Mouse (Mus musculus): ENCODE data around the gene Otx2. TPM values are rescaled to one million over a fixed set of nuclear protein-coding genes. Genes with fewer than 3 reads are reported as not detected.

Gene Otx2
- polyA plus RNA-seq, 1 experiment = not detected

DNA sequence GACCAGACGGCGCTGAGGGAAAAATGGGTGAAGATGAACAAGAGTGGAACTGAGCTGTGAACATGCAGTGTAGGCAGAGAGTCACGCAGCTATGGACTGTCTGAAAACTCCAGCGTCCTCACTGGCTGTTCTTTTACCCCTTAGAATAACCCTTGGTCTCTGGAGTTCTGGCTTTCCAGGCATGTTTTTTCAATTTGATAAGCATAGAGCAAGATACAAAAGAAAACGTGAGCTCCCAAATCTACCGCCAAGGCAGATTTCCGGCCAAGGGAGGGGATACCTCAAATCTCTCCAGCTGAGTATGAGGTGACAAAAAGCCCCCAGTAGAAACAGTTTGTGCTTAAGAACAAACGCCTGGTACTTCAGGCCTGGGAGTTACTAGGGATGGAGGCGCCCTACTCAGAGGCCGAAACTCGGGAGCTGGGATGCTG is 5.6 kb downstream of the Otx2 start:
- Histone ChIP-seq H3K27ac (ENCODE audit: insufficient read depth, low read depth, low read length) (no peak overlapping the region), H3K4me1 (ENCODE audit: control insufficient read depth, insufficient read depth, low read length) (peaks cover 9% of the 10 kb centered on the region), H3K36me3 (ENCODE audit: control insufficient read depth, insufficient read depth, low read length) (no peaks in the 10 kb centered on the region), H3K27me3 (replicated peaks; ENCODE audit: control insufficient read depth, insufficient read depth, low read length) (peaks cover 27% of the 10 kb centered on the region), H3K4me3 (ENCODE audit: insufficient read depth, low read depth, low read length) (no peak overlapping the region)
- no peak for TF ChIP-seq POLR2A (IDR thresholded peaks at IDR 0.05; ENCODE audit: low read depth, low read length)
- no peak for TF ChIP-seq CTCF (conservative IDR thresholded peaks at IDR 0.05; ENCODE audit: insufficient read depth, insufficient read length, low read depth, low read length)
- WGBS = 11% methylated on average over 11 of the region's 11 CpGs
- DNase-seq = no peak

DNA sequence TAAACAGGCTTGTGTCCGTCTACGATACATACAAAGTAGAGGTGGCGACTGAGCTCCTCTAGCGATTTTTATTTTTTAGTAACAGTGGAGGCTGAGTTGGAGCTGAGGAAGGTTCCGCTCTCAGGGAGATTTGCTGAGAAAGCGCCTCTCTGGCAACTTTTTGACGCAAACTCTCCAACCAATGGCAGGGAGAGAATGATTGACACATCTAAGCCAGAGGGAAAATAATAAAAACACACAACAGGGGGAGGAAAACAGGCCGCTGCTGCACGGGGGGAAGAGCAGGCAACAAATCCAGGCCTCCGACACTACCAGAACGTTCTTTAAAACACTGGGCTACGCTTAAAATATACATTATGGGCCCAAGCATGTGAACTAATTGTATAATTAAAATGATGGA is 6.2 kb downstream of the Otx2 start:
- no peaks in the 10 kb centered on the region for H3K36me3 ChIP-seq (ENCODE audit: control insufficient read depth, insufficient read depth, low read length)
- WGBS = 14% methylated on average over 12 of the region's 12 CpGs
- H3K4me1 ChIP-seq (ENCODE audit: control insufficient read depth, insufficient read depth, low read length) = peaks cover 9% of the 10 kb centered on the region
- H3K27ac ChIP-seq (ENCODE audit: insufficient read depth, low read depth, low read length) = no peak overlapping the region
- peaks cover 29% of the 10 kb centered on the region for H3K27me3 ChIP-seq (replicated peaks; ENCODE audit: control insufficient read depth, insufficient read depth, low read length)
- DNase-seq = no peak
- no peak overlapping the region for H3K4me3 ChIP-seq (ENCODE audit: insufficient read depth, low read depth, low read length)
- no peak for TF ChIP-seq CTCF (conservative IDR thresholded peaks at IDR 0.05; ENCODE audit: insufficient read depth, insufficient read length, low read depth, low read length)
- no peak for TF ChIP-seq POLR2A (IDR thresholded peaks at IDR 0.05; ENCODE audit: low read depth, low read length)

DNA sequence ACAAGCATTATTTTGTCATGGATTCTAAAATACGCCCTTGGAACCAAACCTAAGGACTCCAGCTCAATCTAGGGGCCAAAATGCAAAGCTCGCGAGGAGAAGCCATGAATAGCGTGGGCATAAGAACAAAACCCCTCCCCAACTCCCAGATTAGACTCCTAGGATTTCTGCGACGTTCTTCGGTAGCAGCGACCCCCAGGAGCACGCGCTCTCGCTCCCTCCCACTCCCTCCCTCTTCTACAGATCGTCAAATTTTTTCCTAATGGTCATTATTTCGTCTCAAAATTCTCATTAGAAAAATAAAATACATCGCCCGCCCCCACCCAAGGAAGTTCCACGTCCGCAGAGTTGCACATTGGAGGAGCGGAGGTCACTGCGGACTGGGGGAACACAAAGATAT is 6.8 kb downstream of the Otx2 start:
- H3K27me3 ChIP-seq (replicated peaks; ENCODE audit: control insufficient read depth, insufficient read depth, low read length) = peaks cover 33% of the 10 kb centered on the region
- no peak overlapping the region for H3K27ac ChIP-seq (ENCODE audit: insufficient read depth, low read depth, low read length)
- peaks cover 9% of the 10 kb centered on the region for H3K4me1 ChIP-seq (ENCODE audit: control insufficient read depth, insufficient read depth, low read length)
- no peak for TF ChIP-seq POLR2A (IDR thresholded peaks at IDR 0.05; ENCODE audit: low read depth, low read length)
- TF ChIP-seq CTCF (conservative IDR thresholded peaks at IDR 0.05; ENCODE audit: insufficient read depth, insufficient read length, low read depth, low read length) = no peak
- 5% methylated on average over 19 of the region's 19 CpGs for WGBS
- DNase-seq = no peak
- H3K36me3 ChIP-seq (ENCODE audit: control insufficient read depth, insufficient read depth, low read length) = no peaks in the 10 kb centered on the region
- no peak overlapping the region for H3K4me3 ChIP-seq (ENCODE audit: insufficient read depth, low read depth, low read length)

DNA sequence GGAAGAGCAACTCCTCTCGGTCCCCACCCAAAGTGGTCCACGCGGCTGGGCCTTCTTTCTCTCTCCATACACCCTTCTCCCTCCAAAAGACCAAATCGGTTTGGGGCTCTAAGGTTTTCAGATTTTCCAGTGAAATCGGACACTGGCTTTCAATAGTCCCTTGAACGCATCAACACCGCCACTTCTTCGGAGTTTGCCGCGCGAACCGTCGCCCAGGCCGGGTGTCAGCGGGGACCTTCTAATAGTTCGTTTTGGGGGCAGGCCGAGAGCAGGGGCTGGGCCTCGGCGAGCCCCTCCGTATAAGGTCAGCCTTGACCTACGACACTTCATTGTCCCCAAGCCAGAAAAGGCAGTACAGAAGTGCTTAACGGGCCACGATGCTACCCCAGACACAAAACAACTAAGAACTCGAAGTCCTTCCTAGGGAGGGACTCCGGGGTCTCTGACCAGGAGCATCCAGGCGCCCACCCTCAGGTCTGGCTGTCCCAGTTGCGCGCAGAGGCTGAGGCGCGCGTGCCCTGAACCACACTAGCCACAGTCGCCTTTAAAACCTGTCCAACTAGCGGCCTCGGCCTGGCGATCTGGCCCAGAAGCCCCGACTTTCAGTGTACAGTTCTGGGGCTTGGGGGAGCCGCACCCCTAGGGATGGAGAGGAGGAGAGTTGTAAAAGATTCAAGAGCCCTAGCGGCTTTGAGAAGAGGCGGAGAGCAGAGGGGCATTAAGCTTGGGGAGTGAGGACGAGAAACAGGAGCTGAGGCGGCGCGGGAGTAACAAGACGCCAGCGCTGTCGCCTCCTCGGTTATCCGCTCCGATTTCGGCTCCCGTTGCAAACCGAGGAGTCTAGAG is 7.6 kb downstream of the Otx2 start:
- H3K27me3 ChIP-seq (replicated peaks; ENCODE audit: control insufficient read depth, insufficient read depth, low read length) = peaks cover 33% of the 10 kb centered on the region
- 3% methylated on average over 52 of the region's 52 CpGs for WGBS
- no peak for DNase-seq

DNA sequence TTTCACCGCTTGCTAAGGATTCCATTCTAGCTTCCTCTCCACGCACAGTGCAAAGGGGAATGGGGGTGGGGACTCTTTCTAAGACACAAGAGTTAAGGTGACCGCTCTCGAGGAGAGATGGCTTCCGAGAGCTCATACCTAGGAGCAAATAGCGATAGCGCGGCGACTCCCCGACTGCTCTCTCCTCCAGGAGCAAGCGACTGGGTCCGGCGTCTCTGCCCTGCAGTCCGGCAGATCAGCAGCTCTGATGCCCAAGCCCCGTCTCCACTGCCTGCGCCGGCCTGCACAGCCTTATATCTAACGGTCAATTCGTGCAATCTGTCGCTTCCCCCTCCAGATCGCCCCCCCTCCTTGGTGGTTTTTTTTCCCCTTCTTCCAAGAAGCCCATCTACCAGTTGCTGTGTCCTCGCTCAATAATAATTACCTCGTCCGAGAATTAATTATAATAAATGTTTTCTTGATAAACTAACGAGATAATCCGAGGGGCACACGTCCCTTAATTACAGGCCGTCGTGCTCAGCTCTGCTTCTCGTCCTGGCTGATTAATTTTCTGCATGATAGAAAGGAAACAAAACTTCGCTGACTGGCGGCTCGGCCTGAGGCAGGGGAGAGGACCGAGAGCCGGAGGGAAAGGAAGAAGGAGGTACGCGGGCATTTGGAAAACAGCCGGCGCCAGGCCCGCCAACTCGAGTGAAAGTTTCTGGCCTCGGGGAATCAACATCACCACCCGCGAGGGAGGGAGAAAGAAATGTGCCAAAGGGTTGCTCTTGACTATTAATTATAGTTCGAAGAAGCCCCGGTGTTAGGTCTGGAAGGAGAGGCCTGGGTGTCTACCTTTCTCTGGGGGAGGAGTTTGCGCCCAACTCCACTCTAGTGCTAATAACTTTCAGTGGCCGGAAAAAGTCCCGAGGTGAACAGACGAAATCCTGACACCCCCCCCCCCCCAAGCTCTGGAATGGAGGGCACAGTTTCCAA is 8.5 kb downstream of the Otx2 start:
- H3K4me3 ChIP-seq (ENCODE audit: insufficient read depth, low read depth, low read length) = no peak overlapping the region
- H3K27me3 ChIP-seq (replicated peaks; ENCODE audit: control insufficient read depth, insufficient read depth, low read length) = peaks cover 32% of the 10 kb centered on the region
- no peak overlapping the region for H3K27ac ChIP-seq (ENCODE audit: insufficient read depth, low read depth, low read length)
- no peak for TF ChIP-seq CTCF (conservative IDR thresholded peaks at IDR 0.05; ENCODE audit: insufficient read depth, insufficient read length, low read depth, low read length)
- TF ChIP-seq POLR2A (IDR thresholded peaks at IDR 0.05; ENCODE audit: low read depth, low read length) = no peak
- no peaks in the 10 kb centered on the region for H3K36me3 ChIP-seq (ENCODE audit: control insufficient read depth, insufficient read depth, low read length)
- WGBS = 4% methylated on average over 50 of the region's 50 CpGs
- peaks cover 9% of the 10 kb centered on the region for H3K4me1 ChIP-seq (ENCODE audit: control insufficient read depth, insufficient read depth, low read length)
- no peak for DNase-seq

More for the DNA sequence above, 7.6 kb downstream of the Otx2 start:
- no peak overlapping the region for H3K27ac ChIP-seq (ENCODE audit: insufficient read depth, low read depth, low read length)
- TF ChIP-seq POLR2A (IDR thresholded peaks at IDR 0.05; ENCODE audit: low read depth, low read length) (no peak), CTCF (conservative IDR thresholded peaks at IDR 0.05; ENCODE audit: insufficient read depth, insufficient read length, low read depth, low read length) (no peak)
- H3K36me3 ChIP-seq (ENCODE audit: control insufficient read depth, insufficient read depth, low read length) = no peaks in the 10 kb centered on the region
- peaks cover 9% of the 10 kb centered on the region for H3K4me1 ChIP-seq (ENCODE audit: control insufficient read depth, insufficient read depth, low read length)
- H3K4me3 ChIP-seq (ENCODE audit: insufficient read depth, low read depth, low read length) = no peak overlapping the region

DNA sequence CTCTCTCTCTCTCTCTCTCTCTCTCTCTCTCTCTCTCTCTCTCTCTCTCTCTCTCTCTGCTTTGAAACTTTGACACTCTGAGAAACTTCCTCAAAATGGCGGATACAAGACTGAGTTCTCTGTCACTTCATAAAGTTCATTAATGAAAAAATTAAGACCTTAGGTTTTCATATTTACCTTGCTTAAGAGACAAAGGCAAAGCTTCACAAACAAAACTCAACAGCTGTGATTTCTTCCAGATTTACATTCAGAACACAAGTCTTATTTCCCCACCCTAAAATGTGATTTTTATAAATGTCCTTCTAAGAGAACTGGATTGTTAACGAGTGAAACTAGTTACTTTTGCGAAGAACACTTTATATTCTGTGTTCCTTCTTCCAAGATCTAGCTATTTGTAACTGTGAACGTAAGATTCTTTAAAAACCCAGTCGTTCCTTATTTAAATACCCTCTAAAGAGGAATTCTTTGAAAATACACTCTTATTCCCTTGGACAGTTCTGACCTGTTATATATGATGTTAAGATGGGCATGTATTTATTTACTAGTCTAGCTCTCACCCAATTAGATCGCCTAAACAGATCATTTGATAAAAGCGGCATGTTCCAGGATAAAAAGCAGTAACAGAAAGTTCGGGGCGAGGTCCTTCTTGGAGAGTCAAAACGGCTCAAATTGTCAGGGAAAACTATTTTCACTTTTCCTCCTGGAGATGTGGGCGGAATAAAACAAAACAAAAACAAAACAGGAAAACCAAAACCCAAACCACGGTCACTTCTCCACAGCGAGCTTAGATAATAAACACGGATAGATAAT is 9.4 kb downstream of the Otx2 start:
- no peak overlapping the region for H3K27ac ChIP-seq (ENCODE audit: insufficient read depth, low read depth, low read length)
- DNase-seq = no peak
- H3K36me3 ChIP-seq (ENCODE audit: control insufficient read depth, insufficient read depth, low read length) = no peaks in the 10 kb centered on the region
- WGBS = 8% methylated on average over 14 of the region's 14 CpGs
- no peak overlapping the region for H3K4me3 ChIP-seq (ENCODE audit: insufficient read depth, low read depth, low read length)
- H3K4me1 ChIP-seq (ENCODE audit: control insufficient read depth, insufficient read depth, low read length) = peaks cover 9% of the 10 kb centered on the region
- H3K27me3 ChIP-seq (replicated peaks; ENCODE audit: control insufficient read depth, insufficient read depth, low read length) = peaks cover 28% of the 10 kb centered on the region
- TF ChIP-seq POLR2A (IDR thresholded peaks at IDR 0.05; ENCODE audit: low read depth, low read length) (no peak), CTCF (conservative IDR thresholded peaks at IDR 0.05; ENCODE audit: insufficient read depth, insufficient read length, low read depth, low read length) (no peak)

All from kidney, adult 2 months (tissue).